Mouse (Mus musculus) hindbrain, postnatal 0 days (tissue): Measurements from ENCODE around the gene Fancc. TPM values are rescaled to one million over a fixed set of nuclear protein-coding genes. Genes with fewer than 3 reads are reported as not detected.
A peak's percentile ranks its signal among the peaks of the same experiment; 100 is the strongest.

Experiments used
- ATAC-seq: fragments of 200-750 bp; cut with Nextera tagmentation; 2 replicates; pipeline ENCODE4 v1.8.0; 2017; ENCODE audit warnings: mild to moderate bottlenecking, moderate TSS enrichment, moderate library complexity
- DNase-seq: peaks from one replicate; pipeline ENCODE4 v3.0.0-alpha.2; 2015; ENCODE audit warnings: low spot score
- H3K27ac ChIP-seq: fragments of 300-500 bp; sonication (generic); 2 replicates; pipeline ENCODE4 v1.5.1; 2014; ENCODE audit warnings: mild to moderate bottlenecking
- H3K27me3 ChIP-seq: fragments of 300-500 bp; sonication (generic); 2 replicates; pipeline ENCODE4 v1.6.1; 2014; ENCODE audit warnings: low read length, mixed read lengths; ENCODE audit not compliant: insufficient read depth
- H3K36me3 ChIP-seq: fragments of 300-500 bp; sonication (generic); 2 replicates; pipeline ENCODE4 v1.6.1; 2014; ENCODE audit warnings: low read length, mixed read lengths; ENCODE audit not compliant: insufficient read depth
- H3K4me1 ChIP-seq: fragments of 300-500 bp; sonication (generic); 2 replicates; pipeline ENCODE4 v1.6.1; 2014; ENCODE audit warnings: antibody characterized with exemption, low read length, mixed read lengths; ENCODE audit not compliant: insufficient read depth
- H3K4me2 ChIP-seq: fragments of 300-500 bp; sonication (generic); 2 replicates; pipeline ENCODE4 v1.6.1; 2014; ENCODE audit warnings: low read depth, mild to moderate bottlenecking, low read length, moderate library complexity, mixed read lengths
- H3K4me3 ChIP-seq: fragments of 300-500 bp; sonication (generic); 2 replicates; pipeline ENCODE4 v1.5.1; 2014; ENCODE audit warnings: low read length
- H3K9ac ChIP-seq: fragments of 300-500 bp; sonication (generic); replicated peaks from 2 replicates; pipeline ENCODE4 v1.6.1; 2014; ENCODE audit warnings: mild to moderate bottlenecking, low read length, moderate library complexity, mixed read lengths
- H3K9me3 ChIP-seq: fragments of 300-500 bp; sonication (generic); 2 replicates; pipeline ENCODE4 v1.6.1; 2016; ENCODE audit warnings: low read length, mixed read lengths
- CTCF ChIP-seq: IDR thresholded peaks from 2 replicates; pipeline ENCODE4 v1.5.1; 2016; ENCODE audit warnings: antibody characterized with exemption, control low read depth, low read depth
- WGBS: fragments of 180-500 bp; shearing (Covaris S2); extraction: QIAGEN DNeasy Blood & Tissue Kit; methylation state at CpG from one replicate; pipeline ENCODE4 v1.1.7; 2014; 5-methylcytosine and 5-hydroxymethylcytosine counted together
- polyA plus RNA-seq: library from polyadenylated mRNA; unstranded; fragments of >200 nt; fragmentation: Nextera tagmentation; extraction: Ambion mirVana; gene quantifications from 2 replicates; pipeline ENCODE4 v1.2.1, GENCODE M21; 2015
- total RNA-seq: library from RNA; depleted of rRNA; stranded (reverse); fragments of >200 nt; gene quantifications from 2 replicates; pipeline ENCODE4 v1.2.3, GENCODE M21; 2014

Gene Fancc
- total and polyA plus RNA-seq, 2 experiments from 2014 or later: 11.9 to 17.7 TPM

- Histone ChIP-seq H3K9ac (no peak overlapping the region), H3K4me2 (no peak overlapping the region), H3K27ac (no peak overlapping the region), H3K4me3 (no peak overlapping the region), H3K9me3 (no peaks in the 10 kb centered on the region), H3K4me1 (no peaks in the 10 kb centered on the region), H3K36me3 (peaks cover 20% of the 10 kb centered on the region), H3K27me3 (no peaks in the 10 kb centered on the region)
- DNase-seq: no peak
- no peak for ATAC-seq
- TF ChIP-seq CTCF: no peak
- 71% methylated on average over 3 of the region's 3 CpGs for WGBS
These were observed 199.1 kb downstream of the Fancc start for GRCm38 (mm10) chr13:63297933-63298332.

GRCm38 (mm10) chr13:63297003-63297402, 200.1 kb downstream of the Fancc start:
- H3K4me2 ChIP-seq: no peak overlapping the region
- no peaks in the 10 kb centered on the region for H3K4me1 ChIP-seq
- ATAC-seq (no peak), DNase-seq (no peak)
- H3K27me3 ChIP-seq: no peaks in the 10 kb centered on the region
- H3K27ac ChIP-seq: no peak overlapping the region
- TF ChIP-seq CTCF: no peak
- no peak overlapping the region for H3K9ac ChIP-seq
- peaks cover 20% of the 10 kb centered on the region for H3K36me3 ChIP-seq
- H3K4me3 ChIP-seq: no peak overlapping the region
- no peaks in the 10 kb centered on the region for H3K9me3 ChIP-seq
- WGBS: 96% methylated on average over 2 of the region's 2 CpGs

- H3K9ac ChIP-seq: no peak overlapping the region
- no peak overlapping the region for H3K4me2 ChIP-seq
- WGBS: 77% methylated on average over 11 of the region's 11 CpGs
- H3K36me3 ChIP-seq: peaks cover 13% of the 10 kb centered on the region
- no peaks in the 10 kb centered on the region for H3K4me1 ChIP-seq
- no peak overlapping the region for H3K4me3 ChIP-seq
- H3K27ac ChIP-seq: no peak overlapping the region
- no peaks in the 10 kb centered on the region for H3K27me3 ChIP-seq
- H3K9me3 ChIP-seq: no peaks in the 10 kb centered on the region
- ATAC-seq (no peak), DNase-seq (no peak)
- no peak for TF ChIP-seq CTCF
These were observed 200.8 kb downstream of the Fancc start for GRCm38 (mm10) chr13:63296300-63296699.

GRCm38 (mm10) chr13:63294359-63295193, 202.5 kb downstream of the Fancc start:
- no peaks in the 10 kb centered on the region for H3K4me1 ChIP-seq
- no peaks in the 10 kb centered on the region for H3K27me3 ChIP-seq
- no peak overlapping the region for H3K9ac ChIP-seq
- ATAC-seq (no peak), DNase-seq (peak; percentile 37)
- WGBS: 18% methylated on average over 15 of the region's 15 CpGs
- H3K9me3 ChIP-seq: no peaks in the 10 kb centered on the region
- peak overlapping the region; percentile 1; the same call in 1 of the 2 replicates for H3K27ac ChIP-seq
- peaks cover 9% of the 10 kb centered on the region; the same call in 1 of the 2 replicates for H3K36me3 ChIP-seq
- no peak overlapping the region for H3K4me2 ChIP-seq
- no peak for TF ChIP-seq CTCF
- H3K4me3 ChIP-seq: no peak overlapping the region

- no peak overlapping the region for H3K4me2 ChIP-seq
- no peaks in the 10 kb centered on the region for H3K9me3 ChIP-seq
- no peaks in the 10 kb centered on the region for H3K27me3 ChIP-seq
- H3K9ac ChIP-seq: no peak overlapping the region
- TF ChIP-seq CTCF: no peak
- WGBS: 55% methylated on average over 3 of the region's 3 CpGs
- H3K36me3 ChIP-seq: 0 out of 2 replicates have a peak, but pooled peaks cover 2% of the 10 kb centered on the region
- DNase-seq: no peak
- peak overlapping the region; percentile 1; the same call in 1 of the 2 replicates for H3K27ac ChIP-seq
- no peaks in the 10 kb centered on the region for H3K4me1 ChIP-seq
- ATAC-seq: no peak
- H3K4me3 ChIP-seq: no peak overlapping the region
These were observed 203.4 kb downstream of the Fancc start for GRCm38 (mm10) chr13:63293647-63294046.

- 100% methylated on average over 6 of the region's 6 CpGs for WGBS
- no peaks in the 10 kb centered on the region for H3K4me1 ChIP-seq
- H3K27me3 ChIP-seq: no peaks in the 10 kb centered on the region
These were observed 206.1 kb downstream of the Fancc start for GRCm38 (mm10) chr13:63291016-63291415.

GRCm38 (mm10) chr13:63290126-63290525, 207.0 kb downstream of the Fancc start:
- Histone ChIP-seq H3K4me3 (no peak overlapping the region), H3K27ac (no peak overlapping the region), H3K9me3 (no peaks in the 10 kb centered on the region), H3K9ac (0 out of 2 replicates have a peak overlapping the region, but pooled peaks have one; percentile 9), H3K4me2 (no peak overlapping the region), H3K4me1 (no peaks in the 10 kb centered on the region), H3K27me3 (no peaks in the 10 kb centered on the region), H3K36me3 (no peaks in the 10 kb centered on the region)
- ATAC-seq (no peak), DNase-seq (no peak)
- TF ChIP-seq CTCF: no peak
- WGBS: 87% methylated on average over 4 of the region's 4 CpGs

More at GRCm38 (mm10) chr13:63291016-63291415, 206.1 kb downstream of the Fancc start:
- Histone ChIP-seq H3K27ac (no peak overlapping the region), H3K9ac (no peak overlapping the region), H3K4me3 (no peak overlapping the region), H3K36me3 (no peaks in the 10 kb centered on the region), H3K9me3 (no peaks in the 10 kb centered on the region), H3K4me2 (no peak overlapping the region)
- no peak for ATAC-seq
- DNase-seq: no peak
- TF ChIP-seq CTCF: no peak
